Mouse (Mus musculus) cerebellum, adult 11 months (tissue): ENCODE measurements around the gene Pigs.

ENCODE experiments used
- DNase-seq: peaks from one replicate; pipeline ENCODE4 v3.0.0; 2022

Gene Pigs

GRCm38 (mm10) chr11:78367456-78368225, 39.4 kb downstream of the Pigs start:
- DNase-seq: no peak

- DNase-seq: no peak
These were observed 42.2 kb downstream of the Pigs start for GRCm38 (mm10) chr11:78370389-78370788.

GRCm38 (mm10) chr11:78371711-78372110, 43.5 kb downstream of the Pigs start:
- DNase-seq: no peak

- no peak for DNase-seq
These were observed 44.0 kb downstream of the Pigs start for GRCm38 (mm10) chr11:78372166-78372565.

- DNase-seq: no peak
These were observed 44.4 kb downstream of the Pigs start for GRCm38 (mm10) chr11:78372610-78373009.

GRCm38 (mm10) chr11:78374147-78374546, 45.9 kb downstream of the Pigs start:
- DNase-seq: no peak

GRCm38 (mm10) chr11:78377549-78378159, 49.4 kb downstream of the Pigs start:
- no peak for DNase-seq

- no peak for DNase-seq
These were observed 52.1 kb downstream of the Pigs start for GRCm38 (mm10) chr11:78380351-78380750.

GRCm38 (mm10) chr11:78380996-78381395, 52.8 kb downstream of the Pigs start:
- no peak for DNase-seq

GRCm38 (mm10) chr11:78382286-78382685, 54.1 kb downstream of the Pigs start:
- DNase-seq: no peak

GRCm38 (mm10) chr11:78382701-78383100, 54.5 kb downstream of the Pigs start:
- DNase-seq: no peak

- no peak for DNase-seq
These were observed 57.6 kb downstream of the Pigs start for GRCm38 (mm10) chr11:78385776-78386175.

- DNase-seq: no peak
These were observed 58.4 kb downstream of the Pigs start, which contains the start of gene Foxn1 for GRCm38 (mm10) chr11:78386508-78387043. TSS of gene Foxn1 (minus strand) at chr11:78386558.
